Mouse (Mus musculus) frontal cortex, postnatal 25 days (tissue): ENCODE results near the gene Yars.

ENCODE experiments used
- DNase-seq, 2 experiments: peaks; one replicate each; pipeline ENCODE4 v3.0.0; 2022; ENCODE audit warnings: low spot score in 2 of 2

The Yars gene

GRCm38 (mm10) chr4:129227985-129228381 lies 38.4 kb downstream of the Yars start:
- DNase-seq = no peak

DNA sequence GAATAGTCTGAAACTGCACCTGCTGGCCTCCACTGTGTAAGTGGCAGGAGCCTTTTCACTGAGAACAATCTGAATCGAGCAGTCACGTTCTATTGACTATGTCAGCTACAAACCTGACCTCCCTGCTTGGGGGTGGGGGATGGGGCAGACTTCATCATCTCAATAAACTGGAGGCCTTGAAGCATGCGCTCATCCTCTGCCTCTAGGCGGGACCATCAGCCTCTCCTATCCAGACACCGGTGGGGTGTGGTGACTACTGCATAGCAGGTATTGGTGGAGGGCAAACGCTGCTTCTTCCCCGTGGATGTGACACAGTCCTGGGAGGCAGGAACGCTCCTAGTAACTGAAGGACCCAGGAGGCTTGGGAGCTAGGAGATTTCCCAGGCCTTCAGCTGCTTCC lies 41.4 kb downstream of the Yars start:
- no peak for DNase-seq

DNA sequence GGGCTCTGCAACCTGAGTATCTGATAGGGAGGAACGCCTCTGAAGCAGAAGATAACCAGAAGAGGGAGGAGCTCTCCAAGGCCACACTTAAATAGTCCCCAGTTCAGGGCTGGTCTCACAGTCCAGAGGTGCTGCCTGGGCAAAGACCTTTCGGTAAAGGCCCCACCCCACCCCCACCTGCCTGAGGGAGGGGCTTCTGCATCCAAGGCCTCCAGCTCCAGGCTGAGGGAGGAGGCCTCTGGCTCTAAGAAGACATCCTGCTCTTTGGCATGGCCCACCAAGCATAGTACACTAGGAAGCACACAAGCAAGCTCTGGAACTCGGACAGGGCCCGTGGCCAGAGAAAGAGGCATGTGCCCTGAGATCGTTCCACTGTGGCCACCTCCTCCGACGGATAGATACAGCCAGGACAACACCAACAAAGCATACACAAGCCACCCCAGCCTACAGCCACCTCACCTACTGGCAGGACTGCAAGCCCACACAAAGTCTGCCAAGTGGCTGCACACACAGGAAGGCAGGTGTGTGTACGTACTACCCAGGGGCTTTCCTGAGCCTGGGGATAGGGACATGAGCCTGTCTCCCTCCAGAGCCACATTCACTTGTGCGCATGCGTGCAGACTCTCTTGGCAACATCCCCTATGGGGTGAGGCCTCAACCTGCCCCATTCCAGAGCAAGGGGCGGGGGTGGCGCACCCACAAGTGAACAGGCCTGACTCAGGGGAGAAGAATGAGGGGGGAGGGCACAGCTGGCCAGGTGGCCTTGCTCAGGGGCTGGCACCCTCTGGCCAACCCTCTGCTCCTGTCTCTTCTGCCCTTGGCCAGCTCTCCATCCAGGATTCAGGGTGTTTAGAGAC lies 42.3 kb downstream of the Yars start:
- no peak for DNase-seq

- DNase-seq = no peak
Measured at GRCm38 (mm10) chr4:129232561-129233360, 43.2 kb downstream of the Yars start.

- no peak for DNase-seq
Measured at GRCm38 (mm10) chr4:129234488-129234887, 44.9 kb downstream of the Yars start.

DNA sequence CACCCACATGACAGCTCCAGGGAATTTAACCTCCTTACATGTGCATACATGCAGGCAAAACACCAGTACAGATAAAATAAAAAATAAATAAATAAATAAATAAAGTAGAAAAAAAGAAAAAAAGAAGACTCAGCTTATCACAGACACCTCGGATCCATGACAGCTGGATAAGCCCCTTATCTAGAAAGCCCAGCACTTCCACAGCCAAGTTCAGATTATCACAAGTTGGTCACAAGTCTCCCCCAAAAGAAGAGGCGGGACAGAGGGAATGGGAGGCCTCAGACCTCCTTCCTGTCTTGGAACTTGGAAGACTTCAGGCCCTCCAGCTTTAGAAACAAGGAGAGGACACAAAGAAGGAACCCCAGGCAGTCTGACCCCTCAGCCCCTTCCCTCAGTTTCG lies 45.6 kb downstream of the Yars start:
- no peak for DNase-seq

DNA sequence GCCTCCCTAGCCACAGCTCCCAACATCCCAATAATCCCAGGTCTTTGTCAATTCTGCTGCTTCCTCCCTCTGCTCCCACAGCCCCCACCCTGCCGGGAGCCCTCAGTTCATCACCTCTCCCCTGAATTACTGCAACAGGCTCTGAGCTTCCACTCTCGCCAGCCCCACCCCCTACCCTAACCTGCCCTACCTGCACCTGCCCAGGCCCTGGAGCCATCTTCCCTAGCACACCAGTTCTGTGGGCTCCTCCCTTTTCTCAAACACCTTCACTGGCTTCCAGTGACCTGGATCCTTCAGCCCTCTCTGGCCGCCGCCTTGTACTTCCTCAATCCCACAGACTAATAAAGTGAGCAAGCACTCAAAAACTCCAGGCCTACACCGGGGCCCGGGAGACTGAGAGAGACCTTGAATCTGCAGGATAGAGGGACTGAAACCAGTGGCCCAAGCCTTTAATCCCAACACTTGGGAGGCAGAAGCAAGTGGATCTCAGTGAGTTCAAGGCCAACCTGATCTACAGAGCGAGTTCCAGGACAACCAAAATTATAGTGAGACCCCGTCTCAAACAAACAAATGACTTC lies 46.8 kb downstream of the Yars start:
- no peak for DNase-seq

GRCm38 (mm10) chr4:129237843-129238441 lies 48.4 kb downstream of the Yars start:
- DNase-seq = no peak

- DNase-seq = no peak
Measured at GRCm38 (mm10) chr4:129238579-129239016, 49.0 kb downstream of the Yars start.

GRCm38 (mm10) chr4:129239075-129239474 lies 49.5 kb downstream of the Yars start:
- DNase-seq = peak; percentile 28 to 45

DNA sequence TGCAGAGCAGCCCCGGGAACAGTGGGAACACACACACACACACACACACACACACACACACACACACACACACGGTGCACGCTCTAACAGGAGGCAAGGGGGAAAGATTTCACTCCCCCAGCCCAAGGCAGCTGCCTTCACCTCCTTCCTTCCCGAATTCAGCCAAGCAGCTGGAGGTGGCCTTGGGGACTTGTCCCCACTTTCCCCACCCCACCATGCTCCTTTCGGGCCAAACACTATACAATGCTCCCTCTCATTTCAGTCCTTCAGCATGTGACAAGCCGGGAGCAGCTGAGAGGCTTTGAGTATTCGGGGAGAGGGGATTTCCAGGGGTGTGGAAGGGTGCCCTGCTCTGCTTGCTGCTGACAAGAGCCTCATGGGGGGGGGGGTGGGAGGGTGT lies 52.3 kb downstream of the Yars start:
- no peak for DNase-seq

GRCm38 (mm10) chr4:129242327-129242726 lies 52.8 kb downstream of the Yars start:
- no peak for DNase-seq

DNA sequence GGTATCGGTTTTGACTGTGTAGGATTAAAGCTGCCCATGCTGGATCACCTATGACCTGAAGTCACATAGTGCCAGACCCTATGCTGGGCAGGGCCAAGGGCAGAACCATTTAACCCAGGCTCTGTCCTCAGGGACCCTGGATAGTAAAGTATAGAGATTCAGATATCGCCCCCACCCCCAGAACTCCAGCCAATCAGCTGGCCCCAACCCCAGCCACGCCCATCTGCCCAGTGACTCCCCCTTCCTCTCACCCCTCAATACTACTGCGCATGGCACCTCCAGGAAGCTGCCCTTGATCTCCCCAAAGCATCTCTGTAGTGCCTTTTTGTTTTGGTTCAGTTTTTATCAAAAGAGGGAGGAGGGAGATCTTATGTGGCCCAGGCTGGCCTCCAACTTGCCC lies 53.2 kb downstream of the Yars start:
- DNase-seq = no peak

DNA sequence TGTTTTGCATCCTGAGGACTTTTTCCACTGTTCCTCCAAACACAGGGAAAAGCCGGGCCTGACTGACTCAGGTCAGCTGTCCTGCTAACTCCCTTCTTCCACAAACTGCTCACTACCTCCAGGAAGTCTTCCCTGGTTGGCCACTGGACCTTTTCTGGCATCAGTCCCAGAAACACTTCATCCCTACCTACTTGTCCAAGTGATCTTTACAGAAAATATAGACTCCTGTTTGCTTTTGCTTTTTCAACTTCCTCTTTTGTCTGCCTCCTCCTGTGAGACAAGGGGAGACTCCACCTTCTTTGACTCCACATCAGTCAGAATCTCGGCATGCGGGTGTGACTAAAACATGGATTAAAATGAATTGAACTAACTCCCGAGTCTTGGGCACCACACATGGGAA lies 55.2 kb downstream of the Yars start:
- DNase-seq = no peak

DNA sequence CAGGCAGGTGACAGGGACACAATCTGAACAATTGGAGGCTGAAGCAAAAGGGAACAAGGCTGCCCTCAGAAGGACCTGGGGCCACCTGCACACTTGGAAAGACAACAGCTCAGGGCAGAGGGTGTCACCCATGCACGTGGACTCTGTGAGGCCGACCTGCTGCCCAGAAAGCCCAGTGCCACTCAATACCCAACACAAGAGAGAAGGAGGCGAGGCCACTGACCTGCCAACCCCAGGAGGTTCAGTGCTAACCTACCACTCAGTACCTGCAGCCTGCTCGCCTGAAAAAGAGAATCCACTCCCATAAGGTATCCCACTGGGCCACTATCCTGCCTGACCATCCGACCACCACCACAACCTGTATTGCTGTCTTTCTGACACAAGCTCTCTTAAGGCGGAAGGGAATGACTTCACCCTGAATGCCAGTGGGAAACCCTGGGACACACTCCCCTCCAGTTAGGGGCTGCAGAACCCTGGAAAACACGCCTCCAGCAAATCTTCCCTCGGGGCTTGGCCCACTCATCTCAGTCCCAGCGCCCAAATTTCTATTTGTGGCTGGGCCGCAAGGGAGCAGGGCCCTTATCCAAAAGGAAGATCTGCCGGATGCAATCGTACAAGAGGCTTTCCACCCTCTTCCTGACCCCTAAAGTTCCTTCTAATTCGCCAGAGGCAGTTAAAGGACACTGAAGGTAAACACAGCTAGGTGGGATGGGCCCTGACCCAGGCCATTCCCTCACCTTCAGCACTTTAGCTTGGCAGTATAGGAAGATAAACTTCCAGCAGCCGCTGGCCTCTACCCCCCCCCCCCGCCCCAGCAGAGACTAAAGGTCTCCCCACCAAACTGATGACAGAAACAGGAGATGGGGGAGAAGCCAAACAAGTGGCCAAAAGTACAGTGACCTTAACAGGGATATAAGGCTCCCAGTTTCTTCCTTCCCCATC lies 57.1 kb downstream of the Yars start:
- DNase-seq = no peak

- DNase-seq = no peak
Measured at GRCm38 (mm10) chr4:129247381-129248242, 58.1 kb downstream of the Yars start.

DNA sequence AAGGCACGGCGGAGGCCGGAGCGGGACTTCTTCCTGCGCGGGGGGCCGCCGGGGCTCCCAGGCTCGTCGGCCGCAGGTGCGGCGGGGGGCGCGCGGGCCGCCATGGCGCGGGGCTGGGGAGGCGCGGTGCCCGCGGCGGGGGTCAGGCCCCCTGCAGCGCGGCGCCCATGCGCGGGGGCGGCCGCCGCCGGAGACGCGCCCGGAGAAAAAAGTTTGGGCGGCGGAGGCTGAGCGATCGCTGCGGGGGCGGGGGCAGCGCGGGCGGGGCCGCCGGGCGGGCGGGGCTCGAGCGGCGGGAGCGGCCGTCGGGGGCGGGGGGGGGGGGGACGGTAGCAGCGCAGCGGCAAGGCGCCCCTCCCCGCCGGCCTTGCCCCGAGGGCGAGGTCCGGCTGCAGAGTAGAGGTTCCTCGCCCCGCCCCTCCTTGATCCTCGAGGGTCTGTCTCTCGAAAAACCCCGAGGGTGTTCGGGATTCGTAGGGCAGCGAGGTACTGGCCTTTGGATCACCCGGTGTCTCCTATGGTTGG lies 58.7 kb downstream of the Yars start:
- DNase-seq = no peak

- no peak for DNase-seq
Measured at GRCm38 (mm10) chr4:129249288-129249687, 59.7 kb downstream of the Yars start.

GRCm38 (mm10) chr4:129250759-129251481 lies 61.4 kb downstream of the Yars start:
- DNase-seq = no peak
